Mouse (Mus musculus) cerebellum, adult 18-20 months (tissue): Measurements from ENCODE around the gene Tigar.
A peak's percentile ranks its signal among the peaks of the same experiment; 100 is the strongest.

Experiments used
- DNase-seq, 2 experiments: peaks; one replicate each; pipeline ENCODE4 v3.0.0; 2021

The Tigar gene

DNA sequence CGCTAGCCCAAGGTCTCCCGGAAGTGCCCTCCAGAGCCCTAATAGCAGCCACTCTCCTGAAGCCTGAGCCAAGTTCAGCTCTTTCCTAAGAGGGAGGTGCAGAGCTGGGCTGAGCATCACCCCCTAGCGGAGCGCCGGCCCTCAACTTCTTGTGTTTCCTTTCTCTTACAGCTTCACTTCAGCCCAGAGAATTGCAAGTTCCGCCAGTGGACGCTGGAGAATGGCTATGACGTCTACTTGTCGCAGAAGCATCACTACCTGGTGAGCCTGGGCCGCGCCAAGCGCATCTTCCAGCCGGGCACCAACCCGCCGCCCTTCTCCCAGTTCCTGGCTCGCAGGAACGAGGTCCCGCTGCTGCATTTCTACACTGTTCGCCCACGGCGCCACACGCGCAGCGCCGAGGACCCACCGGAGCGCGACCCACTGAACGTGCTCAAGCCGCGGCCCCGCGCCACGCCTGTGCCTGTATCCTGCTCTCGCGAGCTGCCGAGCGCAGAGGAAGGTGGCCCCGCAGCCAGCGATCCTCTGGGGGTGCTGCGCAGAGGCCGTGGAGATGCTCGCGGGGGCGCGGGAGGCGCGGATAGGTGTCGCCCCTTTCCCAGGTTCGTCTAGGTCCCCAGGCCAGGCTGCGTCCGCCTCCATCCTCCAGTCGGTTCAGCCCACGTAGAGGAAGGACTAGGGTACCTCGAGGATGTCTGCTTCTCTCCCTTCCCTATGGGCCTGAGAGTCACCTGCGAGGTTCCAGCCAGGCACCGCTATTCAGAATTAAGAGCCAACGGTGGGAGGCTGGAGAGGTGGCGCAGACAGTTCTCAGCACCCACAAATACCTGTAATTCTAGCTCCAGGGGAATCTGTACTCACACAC is 29.3 kb downstream of the Tigar start:
- peak; percentile 76 to 84 for DNase-seq

DNA sequence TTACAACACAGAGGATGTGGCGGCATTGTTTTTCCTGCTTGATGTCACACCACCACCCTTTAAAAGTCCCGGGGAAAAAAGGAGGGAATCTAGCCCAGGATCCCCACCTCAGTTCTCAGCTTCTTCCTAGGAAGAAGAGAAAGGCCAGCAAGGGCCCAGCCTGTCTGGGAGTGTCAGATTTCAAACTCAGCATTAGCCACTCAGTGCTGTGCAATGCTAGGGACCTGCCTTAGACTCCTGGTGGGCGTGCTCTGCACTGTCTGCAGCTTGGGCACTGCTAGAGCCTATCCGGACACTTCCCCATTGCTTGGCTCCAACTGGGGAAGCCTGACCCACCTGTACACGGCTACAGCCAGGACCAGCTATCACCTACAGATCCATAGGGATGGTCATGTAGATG is 36.5 kb downstream of the Tigar start, which contains the start of gene Fgf23:
Gene Fgf23, plus strand, starts transcription at position 86 of the 400 bp plus-strand sequence.
- no peak for DNase-seq

DNA sequence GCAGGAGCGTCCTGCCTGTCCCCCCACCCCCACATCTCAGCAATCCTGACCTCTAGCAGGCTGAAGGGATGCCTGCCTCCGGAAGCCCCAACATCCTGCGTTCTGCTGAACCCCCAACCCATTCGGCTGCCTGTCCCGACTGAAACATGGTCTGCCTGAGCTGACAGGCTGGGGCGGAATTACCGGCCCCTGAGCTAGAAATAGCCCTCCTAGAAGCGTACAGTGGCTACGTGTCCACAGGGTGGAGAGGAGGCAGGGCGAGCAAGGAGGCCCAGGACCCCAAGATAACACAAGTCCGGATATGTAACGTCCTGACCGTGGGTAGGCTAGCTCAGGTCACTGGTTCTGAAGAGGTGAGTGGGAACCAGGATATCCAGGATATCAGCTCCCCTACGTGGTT is 44.5 kb downstream of the Tigar start:
- DNase-seq: no peak

- DNase-seq: no peak
Measured at GRCm38 (mm10) chr6:127063915-127064314, 45.4 kb downstream of the Tigar start.

GRCm38 (mm10) chr6:127059975-127060374 is 49.4 kb downstream of the Tigar start:
- no peak for DNase-seq

GRCm38 (mm10) chr6:127056990-127057588 is 52.3 kb downstream of the Tigar start:
- DNase-seq: no peak

GRCm38 (mm10) chr6:127050847-127051246 is 58.5 kb downstream of the Tigar start:
- DNase-seq: no peak

GRCm38 (mm10) chr6:127044909-127045308 is 64.4 kb downstream of the Tigar start:
- no peak for DNase-seq
